ENCODE assay signal across 9 mouse cellular contexts in genomic region chr8:108886599-108887255, GRCm38 (mm10).
DNase-seq lines count a peak whose midpoint lies in the region; ATAC-seq and TF ChIP-seq lines count a peak whose summit lies in the region.
"Had no signal": no experiment of that assay in that cellular context is flagged by ENCODE, and none has a peak within 500 bp of the region (broad histone marks: within the 10 kb centered on the region; RNA-seq: fewer than 3 reads in every experiment).

No protein-coding gene starts in this region.

- peaks cover 0 to 14% of the 10 kb centered on the region in 2 experiments; a peak in 2 of 4 replicates for H3K4me1 ChIP-seq in CH12.LX (ENCODE audit: control insufficient read depth in 1 of 2, insufficient read depth in 2 of 2)
- H3K4me1 ChIP-seq in forebrain, embryonic 13.5 days: peaks cover 55% of the 10 kb centered on the region
- peaks cover 0 to 3% of the 10 kb centered on the region in 2 experiments; a peak in 1 of 4 replicates for H3K4me1 ChIP-seq in liver, embryonic 14.5 days (replicated peaks; ENCODE audit: control insufficient read depth in 2 of 2, insufficient read depth in 2 of 2, low read length in 1 of 2)

- in situ Hi-C loops in CH12.LX (cut with MboI; ENCODE audit: low pct_ligation_motif_present, low pct_unique_long_range_greater_than_20kb, low sequenced_read_pairs): no loop called here

- peak overlapping the region; percentile 34; the same call in 1 of the 2 replicates for H3K9ac ChIP-seq in CH12.LX (ENCODE audit: insufficient read depth, low read depth)
- H3K9ac ChIP-seq in forebrain, embryonic 13.5 days: no peak overlapping the region; the same call in 1 of the 2 replicates
- no peak overlapping the region; the same call in 1 of the 2 replicates for H3K9ac ChIP-seq in liver, embryonic 14.5 days (replicated peaks)
- H3K9ac ChIP-seq: embryonic facial prominence, embryonic 12.5 days had no signal

- peak overlapping the region; percentile 87 for H3K4me2 ChIP-seq in CH12.LX (ENCODE audit: insufficient read depth, low read depth, poor library complexity, severe bottlenecking)
- peak overlapping the region; percentile 51 for H3K4me2 ChIP-seq in forebrain, embryonic 13.5 days
- peak overlapping the region; percentile 50 for H3K4me2 ChIP-seq in liver, embryonic 14.5 days (ENCODE audit: low read depth)
- H3K4me2 ChIP-seq: embryonic facial prominence, embryonic 12.5 days had no signal

- peak; percentile 79 for DNase-seq in CH12.LX (ENCODE audit: extremely low read depth)
- peak; percentile 28 for DNase-seq in c-Kit-positive CD71-positive TER-119-positive erythroid progenitor cells, embryonic 14.5 days (ENCODE audit: low spot score)
- peak; percentile 87 to 89 for DNase-seq in heart, postnatal 10 days
- peak; percentile 85 to 87 for DNase-seq in kidney, postnatal 36 days
- peak; percentile 17 to 49 (median 30) for DNase-seq in liver, embryonic 14.5 days (ENCODE audit: low read depth in 3 of 3, low spot score in 3 of 3)
- DNase-seq in natural killer cell, adult 2 months (ENCODE audit: low spot score in 2 of 2): peak; percentile 65 to 70
- peak; percentile 79 for DNase-seq in splenic B cell, adult 2 months (ENCODE audit: low read depth, low spot score)

- peak; percentile 66 to 82 for TF ChIP-seq CTCF in CH12.LX (conservative IDR thresholded peaks at IDR 0.05 in 1 of 2, IDR thresholded peaks at IDR 0.05 in 1 of 2; ENCODE audit: low read depth in 2 of 2, low read length in 2 of 2)
- peak; percentile 86 for TF ChIP-seq CTCF in liver, embryonic 14.5 days (IDR thresholded peaks at IDR 0.05; ENCODE audit: low read depth)

- no peaks in the 10 kb centered on the region for H3K27me3 ChIP-seq in CH12.LX (replicated peaks)
- H3K27me3 ChIP-seq in forebrain, embryonic 13.5 days: peaks cover 38% of the 10 kb centered on the region
- no peaks in the 10 kb centered on the region for H3K27me3 ChIP-seq in liver, embryonic 14.5 days (ENCODE audit: control insufficient read depth, insufficient read depth, low read length)
- H3K27me3 ChIP-seq in splenic B cell, adult 2 months (ENCODE audit: control insufficient read depth, insufficient read depth, low read length, poor library complexity, severe bottlenecking): no peaks in the 10 kb centered on the region; the same call in 1 of the 2 replicates
- H3K27me3 ChIP-seq: embryonic facial prominence, embryonic 12.5 days had no signal

- dilution Hi-C loops in CH12.LX (cut with MboI; ENCODE audit: extremely low pct_ligation_motif_present, extremely low pct_unique_long_range_greater_than_20kb, low sequenced_read_pairs): no loop called here

- no peaks in the 10 kb centered on the region for H3K36me3 ChIP-seq in CH12.LX (replicated peaks in 1 of 2; ENCODE audit: control insufficient read depth in 1 of 2, insufficient read depth in 1 of 2, low read length in 1 of 2)
- H3K36me3 ChIP-seq in forebrain, embryonic 13.5 days (ENCODE audit: poor library complexity, severe bottlenecking): no peaks in the 10 kb centered on the region
- H3K36me3 ChIP-seq in liver, embryonic 14.5 days (replicated peaks; ENCODE audit: control insufficient read depth, insufficient read depth, low read depth): no peaks in the 10 kb centered on the region
- H3K36me3 ChIP-seq in splenic B cell, adult 2 months (ENCODE audit: control insufficient read depth, insufficient read depth, low read length, poor library complexity, severe bottlenecking): no peaks in the 10 kb centered on the region

- no peaks in the 10 kb centered on the region for H3K79me2 ChIP-seq in CH12.LX (replicated peaks; ENCODE audit: control insufficient read depth, extremely low read depth, insufficient read depth, poor library complexity, severe bottlenecking)

- WGBS in forebrain, embryonic 13.5 days: 17% methylated on average over 12 of the region's 12 CpGs
- 11% methylated on average over 12 of the region's 12 CpGs for WGBS in liver, embryonic 14.5 days (ENCODE audit: insufficient replicate concordance)

- intact Hi-C loops in heart, postnatal 10 days (cut with DNase I): loop anchor here (1.0 to 2.0 kb wide), 2 partner anchors 25 to 300 kb away; no protein-coding TSS in a partner anchor

- TF ChIP-seq POLR2A in CH12.LX (IDR thresholded peaks at IDR 0.05; ENCODE audit: low read depth, low read length): no peak

- peak; percentile 51 for TF ChIP-seq RAD21 in CH12.LX (IDR thresholded peaks at IDR 0.05; ENCODE audit: low read depth, low read length)

- no peak for TF ChIP-seq EP300 in CH12.LX (IDR thresholded peaks at IDR 0.05; ENCODE audit: low read length)
- no peak for TF ChIP-seq EP300 in liver, embryonic 14.5 days (IDR thresholded peaks at IDR 0.05; ENCODE audit: low read depth)

- H3K27ac ChIP-seq in CH12.LX (ENCODE audit: insufficient read depth, low read depth): no peak overlapping the region
- H3K27ac ChIP-seq in forebrain, embryonic 13.5 days: 0 out of 2 replicates have a peak overlapping the region, but pooled peaks have one; percentile 25
- no peak overlapping the region for H3K27ac ChIP-seq in liver, embryonic 14.5 days
- H3K27ac ChIP-seq: embryonic facial prominence, embryonic 12.5 days had no signal

- no peaks in the 10 kb centered on the region for H3K9me3 ChIP-seq in CH12.LX (replicated peaks; ENCODE audit: low read length)
- no peaks in the 10 kb centered on the region for H3K9me3 ChIP-seq in forebrain, embryonic 13.5 days (replicated peaks)
- H3K9me3 ChIP-seq in liver, embryonic 14.5 days (ENCODE audit: control insufficient read depth, low read length): no peaks in the 10 kb centered on the region
- H3K9me3 ChIP-seq: embryonic facial prominence, embryonic 12.5 days had no signal

- ATAC-seq in forebrain, embryonic 13.5 days: peak; percentile 30; the same call in 1 of the 2 replicates
- ATAC-seq in liver, embryonic 14.5 days (ENCODE audit: insufficient read depth): 0 out of 2 replicates have a peak, but pooled peaks have one; percentile 48

- peak overlapping the region; percentile 32 to 57 (median 53) for H3K4me3 ChIP-seq in CH12.LX (replicated peaks in 1 of 3; ENCODE audit: low read depth in 2 of 3, low read length in 2 of 3, poor library complexity in 1 of 3)
- H3K4me3 ChIP-seq in forebrain, embryonic 13.5 days: 0 out of 2 replicates have a peak overlapping the region, but pooled peaks have one; percentile 6
- H3K4me3 ChIP-seq in liver, embryonic 14.5 days (ENCODE audit: insufficient read depth in 1 of 2, low read depth in 2 of 2, low read length in 2 of 2): peak overlapping the region; percentile 22 to 37; a peak in 2 of 4 replicates
- H3K4me3 ChIP-seq: embryonic facial prominence, embryonic 12.5 days had no signal

TF ChIP-seq in CH12.LX, 34 proteins besides CTCF, POLR2A, EP300 and RAD21:
- peak; percentile 85 for TF ChIP-seq SMC3 (IDR thresholded peaks at IDR 0.05; ENCODE audit: low read depth, low read length)
- no peak for TF ChIP-seq MYC (IDR thresholded peaks at IDR 0.05; ENCODE audit: low read depth, low read length)
- TF ChIP-seq MAFK (IDR thresholded peaks at IDR 0.05; ENCODE audit: insufficient replicate concordance, low read length): no peak
- no peak for TF ChIP-seq ETS1 (conservative IDR thresholded peaks at IDR 0.05; ENCODE audit: low read depth, low read length)
- TF ChIP-seq ZKSCAN1 (IDR thresholded peaks at IDR 0.05; ENCODE audit: borderline replicate concordance, low read depth, low read length): peak; percentile 71
- no peak; the same call in 1 of the 2 replicates for TF ChIP-seq MEF2A (IDR thresholded peaks at IDR 0.05; ENCODE audit: borderline replicate concordance, low read depth, low read length)
- TF ChIP-seq IRF4 (IDR thresholded peaks at IDR 0.05; ENCODE audit: low read depth, low read length): peak; percentile 74; the same call in 1 of the 2 replicates

Comparison
In these comparisons a context has a peak if more than half of its experiments do, and no peak if none do; other contexts are left out.
1. DNase-seq: peak in every context shown above with its lines; median percentile 88 in heart, postnatal 10 days; 86 in kidney, postnatal 36 days; 79 in CH12.LX; 79 in splenic B cell, adult 2 months; 68 in natural killer cell, adult 2 months; 30 in liver, embryonic 14.5 days; 28 in c-Kit-positive CD71-positive TER-119-positive erythroid progenitor cells, embryonic 14.5 days.